Mouse (Mus musculus) limb, embryonic 14.5 days (tissue): Measurements from ENCODE around the gene Olfr703. TPM values are rescaled to one million over a fixed set of nuclear protein-coding genes. Genes with fewer than 3 reads are reported as not detected.

Experiments used
- ATAC-seq: fragments of 200-750 bp; cut with Nextera tagmentation; 2 replicates; pipeline ENCODE4 v1.8.0; 2017; ENCODE audit warnings: low read depth, moderate number of reproducible peaks, moderate TSS enrichment; ENCODE audit not compliant: low FRiP score
- DNase-seq: peaks from one replicate; pipeline ENCODE4 v3.0.0-alpha.2; 2015; ENCODE audit warnings: low spot score
- H3K27ac ChIP-seq: fragments of 300-500 bp; sonication (generic); replicated peaks from 2 replicates; pipeline ENCODE4 v1.5.1; 2014; ENCODE audit warnings: low read depth, mild to moderate bottlenecking, low read length, moderate library complexity, mixed read lengths
- H3K27me3 ChIP-seq: fragments of 300-500 bp; sonication (generic); 2 replicates; pipeline ENCODE4 v1.6.1; 2014; ENCODE audit warnings: low read length, mixed read lengths; ENCODE audit not compliant: control insufficient read depth, insufficient read depth
- H3K36me3 ChIP-seq: fragments of 300-500 bp; sonication (generic); 2 replicates; pipeline ENCODE4 v1.6.1; 2014; ENCODE audit warnings: mild to moderate bottlenecking, low read length, moderate library complexity, mixed read lengths; ENCODE audit not compliant: control insufficient read depth, insufficient read depth
- H3K4me1 ChIP-seq: fragments of 300-500 bp; sonication (generic); 2 replicates; pipeline ENCODE4 v1.6.1; 2014; ENCODE audit warnings: antibody characterized with exemption, low read length, mixed read lengths; ENCODE audit not compliant: control insufficient read depth, insufficient read depth
- H3K4me2 ChIP-seq: fragments of 300-500 bp; sonication (generic); replicated peaks from 2 replicates; pipeline ENCODE4 v1.6.1; 2014; ENCODE audit warnings: low read depth, mild to moderate bottlenecking, low read length, moderate library complexity; ENCODE audit not compliant: severe bottlenecking
- H3K4me3 ChIP-seq: fragments of 300-500 bp; sonication (generic); replicated peaks from 2 replicates; pipeline ENCODE4 v1.5.1; 2014; ENCODE audit warnings: low read length
- H3K9ac ChIP-seq: fragments of 300-500 bp; sonication (generic); 2 replicates; pipeline ENCODE4 v1.6.1; 2014; ENCODE audit warnings: mild to moderate bottlenecking, low read depth, low read length, moderate library complexity; ENCODE audit not compliant: severe bottlenecking
- H3K9me3 ChIP-seq: fragments of 300-500 bp; sonication (generic); 2 replicates; pipeline ENCODE4 v1.6.1; 2016; ENCODE audit warnings: low read length; ENCODE audit not compliant: control insufficient read depth
- POLR2A ChIP-seq: fragments of 200-500 bp; IDR thresholded peaks from 2 replicates; pipeline ENCODE4 v1.8.0; 2012; ENCODE audit warnings: inconsistent platforms, mild to moderate bottlenecking, moderate library complexity, borderline replicate concordance; ENCODE audit not compliant: insufficient read depth, insufficient read length; ENCODE audit errors: extremely low read depth
- WGBS: fragments of 180-500 bp; shearing (Covaris S2); extraction: QIAGEN DNeasy Blood & Tissue Kit; methylation state at CpG from one replicate; pipeline ENCODE4 v1.1.7; 2014; 5-methylcytosine and 5-hydroxymethylcytosine counted together
- polyA plus RNA-seq, 2 experiments: library from polyadenylated mRNA; depleted of rRNA in 1 of 2; stranded (reverse) in 1 of 2; unstranded in 1 of 2; fragments of >200 nt; fragmentation: Nextera tagmentation in 1 of 2; extraction: Ambion mirVana in 1 of 2; gene quantifications; 2 replicates each; pipeline versions ENCODE4 v1.2.1 to v1.2.3; 2012 to 2014

Olfr703 gene
- polyA plus RNA-seq, 2 experiments, result not detected

DNA sequence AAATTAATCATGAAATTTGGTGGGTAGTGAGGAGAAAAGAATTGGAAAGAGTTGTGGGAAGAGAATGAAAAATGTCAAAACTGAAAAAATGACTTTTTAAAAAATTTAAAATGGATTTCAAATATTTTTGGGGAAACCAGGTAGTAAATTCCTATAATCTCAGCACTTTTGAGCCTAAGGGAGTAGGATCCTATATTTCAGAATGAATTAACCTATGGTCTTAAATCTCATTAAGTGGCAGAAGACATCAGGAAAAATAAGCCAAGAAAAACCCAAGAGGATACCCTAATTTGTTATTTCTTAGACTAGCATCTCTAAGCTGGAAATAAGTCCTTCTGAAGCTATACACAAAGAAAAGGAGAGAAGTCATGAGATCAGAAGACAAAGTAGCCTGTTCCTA lies 19.7 kb downstream of the Olfr703 start, which contains the start of gene Olfr704:
Olfr704 (plus strand) TSS at position 301 of the 400 bp plus-strand sequence.
- Histone ChIP-seq H3K27ac (no peak within 1 kb of the TSS), H3K4me2 (no peak within 1 kb of the TSS), H3K4me3 (no peak within 1 kb of the TSS), H3K4me1 (no peaks in the 10 kb centered on the region), H3K27me3 (no peaks in the 10 kb centered on the region), H3K36me3 (no peaks in the 10 kb centered on the region), H3K9me3 (no peaks in the 10 kb centered on the region), H3K9ac (no peak within 1 kb of the TSS)
- ATAC-seq (no peak), DNase-seq (no peak)
- TF ChIP-seq POLR2A, result no peak

- Histone ChIP-seq H3K4me1 (no peaks in the 10 kb centered on the region), H3K27me3 (no peaks in the 10 kb centered on the region), H3K4me3 (no peak within 1 kb of the TSS), H3K9me3 (no peaks in the 10 kb centered on the region), H3K36me3 (no peaks in the 10 kb centered on the region), H3K4me2 (no peak within 1 kb of the TSS), H3K9ac (no peak within 1 kb of the TSS), H3K27ac (no peak within 1 kb of the TSS)
- no peak for ATAC-seq
- DNase-seq, result no peak
- WGBS, result 76% methylated on average over 3 of the region's 3 CpGs
- no peak for TF ChIP-seq POLR2A
Measured at GRCm38 (mm10) chr7:106876791-106877190, 33.6 kb downstream of the Olfr703 start, which contains the start of gene Olfr705. TSS of gene Olfr705 (minus strand) at chr7:106876891.

GRCm38 (mm10) chr7:106888062-106888461 lies 44.9 kb downstream of the Olfr703 start, which contains the start of gene Olfr706:
TSS of gene Olfr706 (minus strand) at chr7:106888162.
- WGBS, result 81% methylated on average over 2 of the region's 2 CpGs

More at GRCm38 (mm10) chr7:106888062-106888461, 44.9 kb downstream of the Olfr703 start, which contains the start of gene Olfr706:
- Histone ChIP-seq H3K4me1 (no peaks in the 10 kb centered on the region), H3K27me3 (no peaks in the 10 kb centered on the region), H3K36me3 (no peaks in the 10 kb centered on the region), H3K9ac (no peak within 1 kb of the TSS), H3K27ac (no peak within 1 kb of the TSS), H3K4me2 (no peak within 1 kb of the TSS), H3K4me3 (no peak within 1 kb of the TSS), H3K9me3 (no peaks in the 10 kb centered on the region)
- DNase-seq (no peak), ATAC-seq (no peak)
- no peak for TF ChIP-seq POLR2A

Other genes starting within 250 kb of the Olfr703 start
- gene Olfr693, start 162.8 kb upstream of the Olfr703 start, polyA plus RNA-seq (2012; rRNA removed), result not detected in 2 replicates
- not detected in 2 replicates for gene Olfr693, start 162.8 kb upstream of the Olfr703 start, polyA plus RNA-seq (2014; fragmentation: Nextera tagmentation; extraction: Ambion mirVana)
- not detected in 2 replicates for gene Olfr694, start 151.5 kb upstream of the Olfr703 start, polyA plus RNA-seq (2012; rRNA removed)
- not detected in 2 replicates for gene Olfr694, start 151.5 kb upstream of the Olfr703 start, polyA plus RNA-seq (2014; fragmentation: Nextera tagmentation; extraction: Ambion mirVana)
- not detected in 2 replicates for gene Olfr695, start 127.0 kb upstream of the Olfr703 start, polyA plus RNA-seq (2012; rRNA removed)
- not detected in 2 replicates for gene Olfr695, start 127.0 kb upstream of the Olfr703 start, polyA plus RNA-seq (2014; fragmentation: Nextera tagmentation; extraction: Ambion mirVana)
- gene Olfr697, start 100.9 kb upstream of the Olfr703 start, polyA plus RNA-seq (2012; rRNA removed), result not detected in 2 replicates
- not detected in 2 replicates for gene Olfr697, start 100.9 kb upstream of the Olfr703 start, polyA plus RNA-seq (2014; fragmentation: Nextera tagmentation; extraction: Ambion mirVana)
- not detected in 2 replicates for gene Olfr698, start 88.0 kb upstream of the Olfr703 start, polyA plus RNA-seq (2012; rRNA removed)
- not detected in 2 replicates for gene Olfr698, start 88.0 kb upstream of the Olfr703 start, polyA plus RNA-seq (2014; fragmentation: Nextera tagmentation; extraction: Ambion mirVana)
- not detected in 2 replicates for gene Olfr699, start 50.2 kb upstream of the Olfr703 start, polyA plus RNA-seq (2012; rRNA removed)
- not detected in 2 replicates for gene Olfr699, start 50.2 kb upstream of the Olfr703 start, polyA plus RNA-seq (2014; fragmentation: Nextera tagmentation; extraction: Ambion mirVana)
- not detected in 2 replicates for gene Olfr700, start 34.5 kb upstream of the Olfr703 start, polyA plus RNA-seq (2012; rRNA removed)
- gene Olfr700, start 34.5 kb upstream of the Olfr703 start, polyA plus RNA-seq (2014; fragmentation: Nextera tagmentation; extraction: Ambion mirVana), result not detected in 2 replicates
- gene Olfr701, start 29.2 kb upstream of the Olfr703 start, polyA plus RNA-seq (2012; rRNA removed), result 0.13 TPM in 1 of 2 replicates, not detected in the other
- gene Olfr701, start 29.2 kb upstream of the Olfr703 start, polyA plus RNA-seq (2014; fragmentation: Nextera tagmentation; extraction: Ambion mirVana), result not detected in 2 replicates
- not detected in 2 replicates for gene Olfr702, start 9.5 kb upstream of the Olfr703 start, polyA plus RNA-seq (2012; rRNA removed)
- not detected in 2 replicates for gene Olfr702, start 9.5 kb upstream of the Olfr703 start, polyA plus RNA-seq (2014; fragmentation: Nextera tagmentation; extraction: Ambion mirVana)
- gene Olfr704, start 19.8 kb downstream of the Olfr703 start, polyA plus RNA-seq (2012; rRNA removed), result not detected in 2 replicates
- not detected in 2 replicates for gene Olfr704, start 19.8 kb downstream of the Olfr703 start, polyA plus RNA-seq (2014; fragmentation: Nextera tagmentation; extraction: Ambion mirVana)
- gene Olfr705, start 33.5 kb downstream of the Olfr703 start, polyA plus RNA-seq (2012; rRNA removed), result not detected in 2 replicates
- gene Olfr705, start 33.5 kb downstream of the Olfr703 start, polyA plus RNA-seq (2014; fragmentation: Nextera tagmentation; extraction: Ambion mirVana), result not detected in 2 replicates
- not detected in 2 replicates for gene Olfr706, start 44.8 kb downstream of the Olfr703 start, polyA plus RNA-seq (2012; rRNA removed)
- not detected in 2 replicates for gene Olfr706, start 44.8 kb downstream of the Olfr703 start, polyA plus RNA-seq (2014; fragmentation: Nextera tagmentation; extraction: Ambion mirVana)
- gene Olfr707, start 57.9 kb downstream of the Olfr703 start, polyA plus RNA-seq (2012; rRNA removed), result not detected in 2 replicates
- not detected in 2 replicates for gene Olfr707, start 57.9 kb downstream of the Olfr703 start, polyA plus RNA-seq (2014; fragmentation: Nextera tagmentation; extraction: Ambion mirVana)
- not detected in 2 replicates for gene Olfr1532-ps1, start 64.6 kb downstream of the Olfr703 start, polyA plus RNA-seq (2012; rRNA removed)
- not detected in 2 replicates for gene Olfr1532-ps1, start 64.6 kb downstream of the Olfr703 start, polyA plus RNA-seq (2014; fragmentation: Nextera tagmentation; extraction: Ambion mirVana)
- gene Olfr709-ps1, start 88.9 kb downstream of the Olfr703 start, polyA plus RNA-seq (2012; rRNA removed), result not detected in 2 replicates
- gene Olfr709-ps1, start 88.9 kb downstream of the Olfr703 start, polyA plus RNA-seq (2014; fragmentation: Nextera tagmentation; extraction: Ambion mirVana), result not detected in 2 replicates
- gene Olfr710, start 105.0 kb downstream of the Olfr703 start, polyA plus RNA-seq (2012; rRNA removed), result not detected in 2 replicates
- not detected in 2 replicates for gene Olfr710, start 105.0 kb downstream of the Olfr703 start, polyA plus RNA-seq (2014; fragmentation: Nextera tagmentation; extraction: Ambion mirVana)
- not detected in 2 replicates for gene Olfr6, start 120.6 kb downstream of the Olfr703 start, polyA plus RNA-seq (2012; rRNA removed)
- not detected in 2 replicates for gene Olfr6, start 120.6 kb downstream of the Olfr703 start, polyA plus RNA-seq (2014; fragmentation: Nextera tagmentation; extraction: Ambion mirVana)
- not detected in 2 replicates for gene Olfr711, start 132.1 kb downstream of the Olfr703 start, polyA plus RNA-seq (2012; rRNA removed)
- not detected in 2 replicates for gene Olfr711, start 132.1 kb downstream of the Olfr703 start, polyA plus RNA-seq (2014; fragmentation: Nextera tagmentation; extraction: Ambion mirVana)
- gene Olfr2, start 162.7 kb downstream of the Olfr703 start, polyA plus RNA-seq (2012; rRNA removed), result not detected in 2 replicates
- not detected in 2 replicates for gene Olfr2, start 162.7 kb downstream of the Olfr703 start, polyA plus RNA-seq (2014; fragmentation: Nextera tagmentation; extraction: Ambion mirVana)
- not detected in 2 replicates for gene Olfr713, start 187.8 kb downstream of the Olfr703 start, polyA plus RNA-seq (2012; rRNA removed)
- gene Olfr713, start 187.8 kb downstream of the Olfr703 start, polyA plus RNA-seq (2014; fragmentation: Nextera tagmentation; extraction: Ambion mirVana), result not detected in 2 replicates
- gene Olfr714, start 227.6 kb downstream of the Olfr703 start, polyA plus RNA-seq (2012; rRNA removed), result not detected in 2 replicates
- gene Olfr714, start 227.6 kb downstream of the Olfr703 start, polyA plus RNA-seq (2014; fragmentation: Nextera tagmentation; extraction: Ambion mirVana), result not detected in 2 replicates
- gene Olfr17, start 249.9 kb downstream of the Olfr703 start, polyA plus RNA-seq (2012; rRNA removed), result not detected in 2 replicates
- not detected in 2 replicates for gene Olfr17, start 249.9 kb downstream of the Olfr703 start, polyA plus RNA-seq (2014; fragmentation: Nextera tagmentation; extraction: Ambion mirVana)